Mouse (Mus musculus): ENCODE results near the gene Adarb2. TPM values are rescaled to one million over a fixed set of nuclear protein-coding genes. Genes with fewer than 3 reads are reported as not detected.
"Not testable (repeated sequence)": the region's sequence is repeated elsewhere in the genome, so short reads cannot be mapped to it uniquely, and the experiment has no call there.

Adarb2 gene
- total RNA-seq, 2 experiments from 2014 or later: not detected

- ATAC-seq (replicated peaks; ENCODE audit: low FRiP score, poor library complexity, severe bottlenecking): no peak
These were observed 364.7 kb downstream of the Adarb2 start for GRCm38 (mm10) chr13:8567111-8568026.

GRCm38 (mm10) chr13:8570269-8570668, 367.6 kb downstream of the Adarb2 start:
- no peak for ATAC-seq (replicated peaks; ENCODE audit: low FRiP score, poor library complexity, severe bottlenecking)

GRCm38 (mm10) chr13:8573908-8574307, 371.2 kb downstream of the Adarb2 start:
- no peak for ATAC-seq (replicated peaks; ENCODE audit: low FRiP score, poor library complexity, severe bottlenecking)

GRCm38 (mm10) chr13:8584257-8585005, 381.8 kb downstream of the Adarb2 start:
- ATAC-seq (replicated peaks; ENCODE audit: low FRiP score, poor library complexity, severe bottlenecking): no peak

- ATAC-seq (replicated peaks; ENCODE audit: low FRiP score, poor library complexity, severe bottlenecking): no peak
These were observed 384.8 kb downstream of the Adarb2 start for GRCm38 (mm10) chr13:8587447-8587846.

GRCm38 (mm10) chr13:8590460-8590859, 387.8 kb downstream of the Adarb2 start:
- ATAC-seq (replicated peaks; ENCODE audit: low FRiP score, poor library complexity, severe bottlenecking): no peak

- ATAC-seq (replicated peaks; ENCODE audit: low FRiP score, poor library complexity, severe bottlenecking): no peak
These were observed 394.4 kb downstream of the Adarb2 start for GRCm38 (mm10) chr13:8596977-8597646.

- ATAC-seq (replicated peaks; ENCODE audit: low FRiP score, poor library complexity, severe bottlenecking): no peak
These were observed 395.0 kb downstream of the Adarb2 start for GRCm38 (mm10) chr13:8597647-8598017.

- ATAC-seq (replicated peaks; ENCODE audit: low FRiP score, poor library complexity, severe bottlenecking): no peak
These were observed 403.0 kb downstream of the Adarb2 start for GRCm38 (mm10) chr13:8605645-8606044.

- no peak for ATAC-seq (replicated peaks; ENCODE audit: low FRiP score, poor library complexity, severe bottlenecking)
These were observed 405.4 kb downstream of the Adarb2 start for GRCm38 (mm10) chr13:8608040-8608439.

- not testable (repeated sequence) for ATAC-seq (replicated peaks; ENCODE audit: low FRiP score, poor library complexity, severe bottlenecking)
These were observed 406.3 kb downstream of the Adarb2 start for GRCm38 (mm10) chr13:8608918-8609317.

- ATAC-seq (replicated peaks; ENCODE audit: low FRiP score, poor library complexity, severe bottlenecking): no peak
These were observed 408.3 kb downstream of the Adarb2 start for GRCm38 (mm10) chr13:8610956-8611355.

GRCm38 (mm10) chr13:8612618-8613391, 410.1 kb downstream of the Adarb2 start:
- no peak for ATAC-seq (replicated peaks; ENCODE audit: low FRiP score, poor library complexity, severe bottlenecking)

GRCm38 (mm10) chr13:8616685-8617084, 414.0 kb downstream of the Adarb2 start:
- no peak for ATAC-seq (replicated peaks; ENCODE audit: low FRiP score, poor library complexity, severe bottlenecking)

GRCm38 (mm10) chr13:8622263-8622662, 419.6 kb downstream of the Adarb2 start:
- ATAC-seq (replicated peaks; ENCODE audit: low FRiP score, poor library complexity, severe bottlenecking): no peak

- no peak for ATAC-seq (replicated peaks; ENCODE audit: low FRiP score, poor library complexity, severe bottlenecking)
These were observed 426.9 kb downstream of the Adarb2 start for GRCm38 (mm10) chr13:8629565-8629964.

- ATAC-seq (replicated peaks; ENCODE audit: low FRiP score, poor library complexity, severe bottlenecking): no peak
These were observed 429.0 kb downstream of the Adarb2 start for GRCm38 (mm10) chr13:8631618-8632017.

GRCm38 (mm10) chr13:8632072-8632471, 429.4 kb downstream of the Adarb2 start:
- ATAC-seq (replicated peaks; ENCODE audit: low FRiP score, poor library complexity, severe bottlenecking): no peak
